Mouse (Mus musculus) liver, adult 2 months (tissue): ENCODE data around the gene Gtf3c2.

Experiments used
- CTCF ChIP-seq: fragments of 200-500 bp; IDR thresholded peaks from 2 replicates; pipeline ENCODE4 v1.5.1; 2011; ENCODE audit warnings: low read depth, low read length, control low read depth
- POLR2A ChIP-seq: fragments of 200-500 bp; IDR thresholded peaks from 2 replicates; pipeline ENCODE4 v1.6.1; 2011; ENCODE audit warnings: low read length, control low read depth; ENCODE audit not compliant: insufficient read depth; ENCODE audit errors: extremely low read depth

GRCm38 (mm10) chr5:31195671-31196070, 15.7 kb upstream of the Gtf3c2 start:
- TF ChIP-seq CTCF (no peak), POLR2A (no peak)
